Mouse (Mus musculus): ENCODE data around the gene Dffa.

- TF ChIP-seq CTCF (IDR thresholded peaks at IDR 0.05; ENCODE audit: low read depth, low read length) (no peak), TAL1 (conservative IDR thresholded peaks at IDR 0.05; ENCODE audit: low read depth, low read length) (no peak), GATA1 (IDR thresholded peaks at IDR 0.05; ENCODE audit: borderline replicate concordance, low read length) (no peak), POLR2AphosphoS5 (IDR thresholded peaks at IDR 0.05; ENCODE audit: insufficient replicate concordance, low read depth, low read length) (no peak), GATA2 (IDR thresholded peaks at IDR 0.05; ENCODE audit: borderline replicate concordance, low read depth, low read length) (no peak)
Observed at GRCm38 (mm10) chr4:149136116-149136850, 32.3 kb downstream of the Dffa start.

Data from G1E (cell line).